Mouse (Mus musculus) liver, postnatal 0 days (tissue): ENCODE results near the gene Sub1.

ENCODE experiments used
- CTCF ChIP-seq: sonication (generic); IDR thresholded peaks from 2 replicates; pipeline ENCODE4 v1.5.1; 2016; ENCODE audit warnings: antibody characterized with exemption, low read depth
- EP300 ChIP-seq: IDR thresholded peaks from 2 replicates; pipeline ENCODE4 v1.6.1; 2016; ENCODE audit warnings: antibody characterized with exemption, low read depth, mild to moderate bottlenecking

DNA sequence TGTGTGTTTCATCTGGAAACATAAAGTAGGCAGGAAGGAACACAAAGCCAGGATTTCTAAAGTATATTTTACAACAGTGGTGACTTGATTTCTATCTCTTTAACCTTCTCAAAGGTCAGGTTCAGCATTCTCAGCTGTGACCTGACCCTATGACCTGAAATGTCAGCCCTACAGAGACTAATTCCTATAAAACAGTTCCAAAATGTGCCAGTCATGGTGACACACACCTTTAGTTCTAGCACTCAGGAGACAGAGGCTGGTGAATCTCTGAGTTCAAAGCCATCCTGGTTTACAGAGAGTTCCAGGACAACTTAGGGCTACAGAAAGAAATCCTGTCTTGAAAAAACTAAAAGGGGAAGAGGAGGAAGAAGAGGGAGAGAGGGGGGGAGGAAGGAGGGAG is 36.4 kb upstream of the Sub1 start:
- TF ChIP-seq CTCF (no peak), EP300 (no peak)
